Comparison of ENCODE assay signal across 10 mouse cellular contexts in the genomic region with DNA sequence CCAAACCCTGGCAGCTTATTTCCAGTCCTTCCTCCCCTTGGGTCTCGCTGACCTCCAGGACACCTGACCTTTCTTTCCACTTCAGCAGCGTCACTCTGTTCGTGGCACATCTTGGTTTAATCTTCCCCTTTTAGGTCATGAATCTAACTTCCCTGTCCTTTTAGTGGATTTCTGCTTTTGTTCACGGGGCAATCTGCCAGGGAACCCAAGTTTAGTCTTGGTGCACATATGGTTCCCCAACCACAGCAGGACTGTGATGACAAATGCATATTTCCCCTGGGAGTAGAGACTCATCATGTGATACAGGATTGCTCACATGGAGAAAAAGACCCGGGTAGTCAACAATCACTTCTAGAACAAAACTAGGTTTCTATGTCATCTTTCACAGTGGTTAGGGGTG.
DNase-seq lines count a peak whose midpoint lies in the region; ATAC-seq lines count a peak whose summit lies in the region.
"Had no signal": no experiment of that assay in that cellular context is flagged by ENCODE, and none has a peak within 500 bp of the region (broad histone marks: within the 10 kb centered on the region; RNA-seq: fewer than 3 reads in every experiment).

No protein-coding gene starts in this region.

- WGBS in forebrain, embryonic 15.5 days = 79% methylated on average over 5 of the region's 5 CpGs

- intact Hi-C loops in left cerebral cortex, postnatal 10 days (cut with DNase I) = no loop called here

- H3K27me3 ChIP-seq in splenic B cell, adult 2 months (ENCODE audit: control insufficient read depth, insufficient read depth, low read length, poor library complexity, severe bottlenecking) = no peaks in the 10 kb centered on the region
- H3K27me3 ChIP-seq in forebrain, embryonic 15.5 days = no peaks in the 10 kb centered on the region
- H3K27me3 ChIP-seq: embryonic facial prominence, embryonic 13.5 days had no signal

- DNase-seq in frontal cortex, postnatal 25 days (ENCODE audit: low spot score in 2 of 2) = no peak
- peak; percentile 30 to 42 for DNase-seq in spleen, postnatal 36 days (ENCODE audit: low spot score in 2 of 2)
- DNase-seq in spleen, postnatal 4 days (ENCODE audit: low spot score in 2 of 2) = no peak
- DNase-seq in left cerebral cortex, postnatal 10 days (ENCODE audit: extremely low spot score in 1 of 2, low spot score in 2 of 2) = peak; percentile 29 to 49
- DNase-seq in splenic B cell, adult 2 months (ENCODE audit: low read depth, low spot score) = peak; percentile 38
- DNase-seq in thymus, postnatal 0 days (ENCODE audit: low spot score) = no peak
- DNase-seq: adrenal gland, adult 8-10 months had no signal

- no peak overlapping the region for H3K9ac ChIP-seq in forebrain, embryonic 15.5 days (replicated peaks)
- H3K9ac ChIP-seq: embryonic facial prominence, embryonic 13.5 days had no signal

- H3K4me1 ChIP-seq in forebrain, embryonic 15.5 days = peaks cover 11% of the 10 kb centered on the region

- H3K27ac ChIP-seq in forebrain, embryonic 15.5 days (replicated peaks) = no peak overlapping the region
- H3K27ac ChIP-seq: embryonic facial prominence, embryonic 13.5 days had no signal

- no peak overlapping the region for H3K4me2 ChIP-seq in forebrain, embryonic 15.5 days (replicated peaks)
- H3K4me2 ChIP-seq: embryonic facial prominence, embryonic 13.5 days had no signal

- H3K36me3 ChIP-seq in splenic B cell, adult 2 months (ENCODE audit: control insufficient read depth, insufficient read depth, low read length, poor library complexity, severe bottlenecking) = no peaks in the 10 kb centered on the region
- no peaks in the 10 kb centered on the region for H3K36me3 ChIP-seq in forebrain, embryonic 15.5 days
- H3K36me3 ChIP-seq: embryonic facial prominence, embryonic 13.5 days had no signal

- no peaks in the 10 kb centered on the region for H3K9me3 ChIP-seq in forebrain, embryonic 15.5 days
- H3K9me3 ChIP-seq: embryonic facial prominence, embryonic 13.5 days had no signal

- ATAC-seq in frontal cortex, adult (ENCODE audit: low TSS enrichment) = peak; percentile 31; the same call in 1 of the 2 replicates
- no peak for ATAC-seq in forebrain, embryonic 15.5 days (replicated peaks)

- no peak overlapping the region for H3K4me3 ChIP-seq in forebrain, embryonic 15.5 days
- H3K4me3 ChIP-seq: embryonic facial prominence, embryonic 13.5 days had no signal

Comparison
In these comparisons a context has a peak if more than half of its experiments do, and no peak if none do; other contexts are left out.
1. DNase-seq: peak in spleen, postnatal 36 days (2 of 2), left cerebral cortex, postnatal 10 days (2 of 2) and splenic B cell, adult 2 months (single experiment); none in frontal cortex, postnatal 25 days (0 of 2), spleen, postnatal 4 days (0 of 2) and thymus, postnatal 0 days (single experiment).